Mouse (Mus musculus) heart, adult 2 months (tissue): ENCODE measurements at regions not wholly inside any gene's neighbourhood (a gene's known extent, or its start where the extent isn't known, plus 50 kb on each side); places are given as distances from the start of the nearest gene placed in this dataset.
"Not testable (repeated sequence)": the region's sequence is repeated elsewhere in the genome, so short reads cannot be mapped to it uniquely, and the experiment has no call there.

Experiments used
- DNase-seq, 2 experiments: peaks; one replicate each; pipeline ENCODE4 v3.0.0; 2021
- H3K27ac ChIP-seq: fragments of 200-600 bp; 2 replicates; pipeline ENCODE4 v1.8.1; 2022
- H3K27me3 ChIP-seq: fragments of 200-500 bp; 2 replicates; pipeline ENCODE4 v1.6.1; 2012; ENCODE audit warnings: mild to moderate bottlenecking, low read length, inconsistent platforms, mixed read lengths; ENCODE audit not compliant: control insufficient read depth, insufficient read depth
- H3K36me3 ChIP-seq: fragments of 200-500 bp; 2 replicates; pipeline ENCODE4 v1.6.1; 2012; ENCODE audit warnings: low read length, inconsistent platforms; ENCODE audit not compliant: control insufficient read depth, insufficient read depth
- H3K4me1 ChIP-seq: fragments of 200-500 bp; 2 replicates; pipeline ENCODE4 v1.6.1; 2011; ENCODE audit warnings: low read length; ENCODE audit not compliant: control insufficient read depth, insufficient read depth
- H3K4me3 ChIP-seq: fragments of 200-600 bp; 2 replicates; pipeline ENCODE4 v1.8.1; 2022
- H3K79me2 ChIP-seq: fragments of 200-500 bp; replicated peaks from 2 replicates; pipeline ENCODE4 v1.6.1; 2012; ENCODE audit warnings: mild to moderate bottlenecking, inconsistent platforms, low read length, moderate library complexity, mixed read lengths; ENCODE audit not compliant: control insufficient read depth, insufficient read depth
- H3K9ac ChIP-seq: fragments of 200-500 bp; 2 replicates; pipeline ENCODE4 v1.6.1; 2012; ENCODE audit warnings: low read depth, mild to moderate bottlenecking, control low read depth, inconsistent platforms, low read length, mixed read lengths
- CTCF ChIP-seq: fragments of 200-600 bp; IDR thresholded peaks from 2 replicates; pipeline ENCODE4 v1.8.1; 2022; ENCODE audit warnings: antibody characterized with exemption, mild to moderate bottlenecking, moderate library complexity
- EP300 ChIP-seq: fragments of 200-500 bp; IDR thresholded peaks from 2 replicates; pipeline ENCODE4 v1.6.1; 2011; ENCODE audit warnings: low read depth, low read length, control low read depth; ENCODE audit not compliant: insufficient read depth
- POLR2A ChIP-seq: fragments of 200-500 bp; IDR thresholded peaks from 2 replicates; pipeline ENCODE4 v1.6.1; 2011; ENCODE audit warnings: mild to moderate bottlenecking, low read depth, low read length, control low read depth; ENCODE audit not compliant: insufficient read depth
- WGBS: fragments of 180-500 bp; shearing (Covaris S2); methylation state at CpG from one replicate; pipeline ENCODE4 v1.1.7; 2018; 5-methylcytosine and 5-hydroxymethylcytosine counted together
- intact Hi-C: fragments of 180-260 bp; cut with DNase I; formaldehyde crosslinking; loops from one replicate; pipeline ENCODE4 v1.15.1; 2025

GRCm38 (mm10) chr14:71053788-71054641, 454.4 kb upstream of the Fam160b2 start:
- H3K4me3 ChIP-seq, result no peak overlapping the region
- intact Hi-C loops, result no loop called here
- H3K27ac ChIP-seq, result no peak overlapping the region
- no peak for DNase-seq
- no peaks in the 10 kb centered on the region for H3K79me2 ChIP-seq
- WGBS, result 73% methylated on average over 9 of the region's 9 CpGs
- TF ChIP-seq EP300, result no peak
- no peak for TF ChIP-seq POLR2A
- TF ChIP-seq CTCF, result no peak
- H3K9ac ChIP-seq, result no peak overlapping the region
- H3K36me3 ChIP-seq, result no peaks in the 10 kb centered on the region
- no peaks in the 10 kb centered on the region; the same call in 1 of the 2 replicates for H3K4me1 ChIP-seq
- no peaks in the 10 kb centered on the region for H3K27me3 ChIP-seq

GRCm38 (mm10) chr14:71047096-71047495, 447.5 kb upstream of the Fam160b2 start:
- Histone ChIP-seq H3K27me3 (no peaks in the 10 kb centered on the region), H3K4me3 (no peak overlapping the region), H3K9ac (no peak overlapping the region), H3K79me2 (no peaks in the 10 kb centered on the region), H3K27ac (no peak overlapping the region), H3K4me1 (no peaks in the 10 kb centered on the region), H3K36me3 (no peaks in the 10 kb centered on the region)
- intact Hi-C loops, result no loop called here
- TF ChIP-seq CTCF (no peak), POLR2A (no peak), EP300 (no peak)
- 43% methylated on average over 3 of the region's 3 CpGs for WGBS
- DNase-seq, result no peak

GRCm38 (mm10) chr14:71043879-71044770, 444.5 kb upstream of the Fam160b2 start:
- WGBS, result 38% methylated on average over 11 of the region's 13 CpGs
- intact Hi-C loops, result not testable (repeated sequence)

GRCm38 (mm10) chr14:71036620-71037019, 437.0 kb upstream of the Fam160b2 start:
- H3K4me1 ChIP-seq, result no peaks in the 10 kb centered on the region
- no peak overlapping the region for H3K27ac ChIP-seq
- 54% methylated on average over 7 of the region's 7 CpGs for WGBS
- no peaks in the 10 kb centered on the region for H3K27me3 ChIP-seq
- TF ChIP-seq POLR2A (no peak), EP300 (no peak), CTCF (no peak)
- no peaks in the 10 kb centered on the region for H3K79me2 ChIP-seq
- no peak overlapping the region for H3K4me3 ChIP-seq
- intact Hi-C loops, result no loop called here
- DNase-seq, result no peak
- H3K9ac ChIP-seq, result no peak overlapping the region
- H3K36me3 ChIP-seq, result no peaks in the 10 kb centered on the region

More at GRCm38 (mm10) chr14:71043879-71044770, 444.5 kb upstream of the Fam160b2 start:
- H3K79me2 ChIP-seq, H3K27me3 ChIP-seq, DNase-seq, H3K27ac ChIP-seq, H3K4me1 ChIP-seq, H3K36me3 ChIP-seq, H3K4me3 ChIP-seq, H3K9ac ChIP-seq: not testable (repeated sequence)

GRCm38 (mm10) chr14:71033586-71033985, 434.0 kb upstream of the Fam160b2 start:
- 64% methylated on average over 2 of the region's 2 CpGs for WGBS
- no peaks in the 10 kb centered on the region for H3K36me3 ChIP-seq
- no peaks in the 10 kb centered on the region for H3K4me1 ChIP-seq
- H3K27ac ChIP-seq, result no peak overlapping the region
- no peaks in the 10 kb centered on the region for H3K79me2 ChIP-seq
- no peak for TF ChIP-seq POLR2A
- no peak for TF ChIP-seq EP300
- TF ChIP-seq CTCF, result no peak
- H3K9ac ChIP-seq, result no peak overlapping the region
- H3K27me3 ChIP-seq, result no peaks in the 10 kb centered on the region
- DNase-seq, result no peak
- no peak overlapping the region for H3K4me3 ChIP-seq
- intact Hi-C loops, result no loop called here
